22 mouse cellular contexts compared by ENCODE assay signal in genomic region chrX:129781844-129782243, GRCm38 (mm10). TPM values are rescaled to one million over a fixed set of nuclear protein-coding genes. Genes with fewer than 3 reads are reported as not detected.
DNase-seq lines count a peak whose midpoint lies in the region; ATAC-seq and TF ChIP-seq lines count a peak whose summit lies in the region.
"Had no signal": no experiment of that assay in that cellular context is flagged by ENCODE, and none has a peak within 500 bp of the region (broad histone marks: within the 10 kb centered on the region; RNA-seq: fewer than 3 reads in every experiment).

No protein-coding gene starts in this region.

- no peak overlapping the region for H3K4me3 ChIP-seq in MEL (ENCODE audit: control insufficient read depth in 1 of 2, insufficient read depth in 1 of 2, low read depth in 2 of 2, low read length in 2 of 2)
- H3K4me3 ChIP-seq: embryonic facial prominence, embryonic 10.5 days; embryonic facial prominence, embryonic 12.5 days; forebrain, embryonic 13.5 days; forebrain, embryonic 15.5 days had no signal

- no peak overlapping the region for H3K9ac ChIP-seq in MEL (ENCODE audit: control insufficient read depth, low read depth, low read length, poor library complexity, severe bottlenecking)
- H3K9ac ChIP-seq: embryonic facial prominence, embryonic 12.5 days; forebrain, embryonic 13.5 days; forebrain, embryonic 15.5 days; forebrain, postnatal 0 days had no signal

- peak; percentile 88 for ATAC-seq in granulocyte monocyte progenitor cell, adult 5-6 weeks (replicated peaks; ENCODE audit: poor library complexity, severe bottlenecking)
- ATAC-seq in megakaryocyte, adult 5-6 weeks (ENCODE audit: poor library complexity, severe bottlenecking), result peak; percentile 82
- ATAC-seq: forebrain, embryonic 13.5 days; forebrain, embryonic 15.5 days; forebrain, postnatal 0 days had no signal

- no peak for TF ChIP-seq CTCF in MEL (IDR thresholded peaks at IDR 0.05 in 2 of 3, conservative IDR thresholded peaks at IDR 0.05 in 1 of 3; ENCODE audit: control insufficient read depth in 1 of 3, insufficient read depth in 1 of 3, low read depth in 2 of 3, low read length in 3 of 3, poor library complexity in 1 of 3, severe bottlenecking in 1 of 3)

- peaks cover 0 to 11% of the 10 kb centered on the region in 2 experiments; a peak in 2 of 4 replicates for H3K36me3 ChIP-seq in MEL (ENCODE audit: control insufficient read depth in 1 of 2, insufficient read depth in 2 of 2, low read length in 2 of 2)
- H3K36me3 ChIP-seq: embryonic facial prominence, embryonic 10.5 days; embryonic facial prominence, embryonic 12.5 days; forebrain, embryonic 15.5 days had no signal

- H3K4me1 ChIP-seq in MEL (ENCODE audit: control insufficient read depth in 1 of 2, insufficient read depth in 2 of 2, low read length in 2 of 2), result peaks cover 0 to 2% of the 10 kb centered on the region in 2 experiments; a peak in 1 of 4 replicates
- H3K4me1 ChIP-seq: embryonic facial prominence, embryonic 10.5 days; embryonic facial prominence, embryonic 12.5 days; forebrain, embryonic 13.5 days; forebrain, embryonic 15.5 days had no signal

- TF ChIP-seq POLR2A in MEL (IDR thresholded peaks at IDR 0.05; ENCODE audit: control insufficient read depth in 1 of 2, insufficient read depth in 1 of 2, low read depth in 1 of 2, low read length in 2 of 2, poor library complexity in 1 of 2), result no peak

- no peaks in the 10 kb centered on the region for H3K9me3 ChIP-seq in MEL (replicated peaks; ENCODE audit: insufficient read depth, low read length)
- H3K9me3 ChIP-seq: embryonic facial prominence, embryonic 10.5 days; embryonic facial prominence, embryonic 12.5 days; forebrain, embryonic 13.5 days; forebrain, embryonic 15.5 days had no signal

- no peaks in the 10 kb centered on the region for H3K27me3 ChIP-seq in MEL (ENCODE audit: control insufficient read depth in 1 of 2, insufficient read depth in 2 of 2, low read length in 2 of 2)
- H3K27me3 ChIP-seq: embryonic facial prominence, embryonic 12.5 days; forebrain, embryonic 13.5 days; forebrain, embryonic 15.5 days had no signal

- DNase-seq in MEL (ENCODE audit: low read depth, low spot score), result peak; percentile 37
- peak; percentile 8 for DNase-seq in MEL-GATA-1-ER (ENCODE audit: extremely low read depth, low read depth)
- no peak for DNase-seq in natural killer cell, adult 2 months (ENCODE audit: low spot score in 2 of 2)
- no peak for DNase-seq in spleen, postnatal 4 days (ENCODE audit: low spot score in 2 of 2)
- DNase-seq in heart, adult 8-10 months (ENCODE audit: low spot score), result no peak
- DNase-seq in adipocyte (ENCODE audit: low spot score), result no peak
- DNase-seq: adrenal gland, adult 8-10 months; adrenal gland, postnatal 14 days; adrenal gland, postnatal 36 days; cerebellum, adult 11 months; cerebellum, adult 18-20 months; cerebellum, adult 8-10 months; cerebellum, adult 9-11 months; cerebellum, postnatal 14 days; cerebellum, postnatal 36 days; forebrain, postnatal 0 days had no signal

- TF ChIP-seq EP300 in MEL (IDR thresholded peaks at IDR 0.05; ENCODE audit: low read depth in 1 of 2, low read length in 2 of 2), result no peak

- no peak overlapping the region for H3K27ac ChIP-seq in MEL (ENCODE audit: control insufficient read depth, low read depth, low read length)
- H3K27ac ChIP-seq: embryonic facial prominence, embryonic 10.5 days; embryonic facial prominence, embryonic 12.5 days; forebrain, embryonic 13.5 days; forebrain, embryonic 15.5 days had no signal

- H3K79me2 ChIP-seq in MEL (ENCODE audit: control insufficient read depth, insufficient read depth, low read length, poor library complexity), result no peaks in the 10 kb centered on the region

- no peak for TF ChIP-seq RAD21 in MEL (IDR thresholded peaks at IDR 0.05; ENCODE audit: low read depth, low read length)

TF ChIP-seq in MEL, 35 proteins besides CTCF, POLR2A, EP300 and RAD21:
- TF ChIP-seq E2F4 (IDR thresholded peaks at IDR 0.05; ENCODE audit: borderline replicate concordance, low read depth, low read length), result no peak
- TF ChIP-seq CHD1 (IDR thresholded peaks at IDR 0.05; ENCODE audit: low read depth, low read length), result no peak
- TF ChIP-seq NRF1 (IDR thresholded peaks at IDR 0.05; ENCODE audit: insufficient read depth, low read depth, low read length, poor library complexity, severe bottlenecking), result no peak
- no peak for TF ChIP-seq ZNF384 (IDR thresholded peaks at IDR 0.05; ENCODE audit: low read depth, low read length)
- TF ChIP-seq MYB (IDR thresholded peaks at IDR 0.05; ENCODE audit: low read depth, low read length), result no peak
- TF ChIP-seq KAT2A (conservative IDR thresholded peaks at IDR 0.05; ENCODE audit: low read depth, low read length), result no peak
- TF ChIP-seq MAX (IDR thresholded peaks at IDR 0.05; ENCODE audit: low read length), result no peak
- no peak for TF ChIP-seq TCF12 (IDR thresholded peaks at IDR 0.05; ENCODE audit: low read depth, low read length)
TF ChIP-seq in MEL: peak in this region for 0.

RNA-seq across cellular contexts. Expression of gene Diaph2, which starts 32.3 kb away (rescaled TPM):
- not detected in 2 replicates for total RNA-seq in MEL (2012; rRNA removed)
- under 1 TPM in 1 of 2 experiments, not detected in 1; 0.03 TPM for polyA plus RNA-seq in MEL (2012; ENCODE audit: insufficient read depth in 1 of 2, insufficient read length in 2 of 2, low read depth in 1 of 2, low replicate concordance in 2 of 2, missing spikeins in 1 of 2)
- 33.7 and 34.0 TPM in 2 replicates for total RNA-seq in granulocyte monocyte progenitor cell, adult 5-6 weeks (2014; fragmentation: Nextera tagmentation)
- total RNA-seq in granulocyte monocyte progenitor cell, adult 5-6 weeks (2017), result 10.9 and 17.8 TPM in 2 replicates
- total RNA-seq in megakaryocyte, adult 5-6 weeks (2015), result 71.5 and 75.0 TPM in 2 replicates
- total RNA-seq in megakaryocyte, adult 5-6 weeks (2017), result 33.8 and 36.5 TPM in 2 replicates
- total RNA-seq in heart, adult 8-10 months (2022), result 10 to 100 TPM; 10.9 to 14.8 (median 11.0) TPM

Comparison
In these comparisons a context has a peak if more than half of its experiments do, and no peak if none do; other contexts are left out.
1. DNase-seq: peak in MEL (single experiment) and MEL-GATA-1-ER (single experiment); none in natural killer cell, adult 2 months (0 of 2), spleen, postnatal 4 days (0 of 2), heart, adult 8-10 months (single experiment) and adipocyte (single experiment).
2. RNA of gene Diaph2, which starts 32.3 kb away (total RNA-seq): 33.8 to 75.0 TPM in megakaryocyte, adult 5-6 weeks, 10.9 to 34.0 TPM in granulocyte monocyte progenitor cell, adult 5-6 weeks and 10.9 to 14.8 TPM in heart, adult 8-10 months; not detected in MEL; every median in the first group is over 10 times any median in the second.